Comparison of ENCODE assay signal across 21 mouse cellular contexts in the genomic region with DNA sequence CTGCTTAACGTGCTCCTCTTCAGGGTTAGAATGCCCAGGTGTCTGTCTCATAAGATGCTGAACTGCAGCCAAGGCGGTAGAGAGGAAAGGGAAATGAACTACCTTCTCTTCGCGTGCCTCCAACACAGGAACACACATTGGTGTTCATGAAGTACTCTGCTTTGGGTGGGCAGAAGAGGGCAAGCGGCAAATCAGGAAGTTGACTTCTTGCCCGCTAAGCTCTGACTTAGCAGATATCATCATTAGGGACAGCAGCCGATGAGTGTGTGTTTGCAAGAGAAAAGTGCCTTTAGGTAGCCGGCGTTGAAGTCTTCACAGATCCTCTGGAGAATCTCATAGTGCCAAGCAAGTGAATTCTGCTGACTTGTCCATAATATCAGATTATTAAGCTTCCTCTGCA.
"Had no signal": no experiment of that assay in that cellular context is flagged by ENCODE, and none has a peak within 500 bp of the region (broad histone marks: within the 10 kb centered on the region; RNA-seq: fewer than 3 reads in every experiment).

No protein-coding gene starts in this region.

- H3K27ac ChIP-seq: heart, embryonic 10.5 days; hindbrain, embryonic 13.5 days; hindbrain, embryonic 15.5 days; hindbrain, postnatal 0 days; kidney, embryonic 15.5 days; kidney, postnatal 0 days; limb, embryonic 13.5 days; limb, embryonic 15.5 days; liver, embryonic 12.5 days had no signal

- H3K4me3 ChIP-seq: heart, embryonic 10.5 days; heart, embryonic 12.5 days; hindbrain, embryonic 13.5 days; hindbrain, embryonic 15.5 days; kidney, embryonic 15.5 days; limb, embryonic 13.5 days; limb, embryonic 15.5 days; liver, embryonic 12.5 days had no signal

- H3K36me3 ChIP-seq: heart, embryonic 10.5 days; hindbrain, embryonic 13.5 days; hindbrain, embryonic 15.5 days; kidney, embryonic 15.5 days; limb, embryonic 13.5 days; limb, embryonic 15.5 days; liver, embryonic 12.5 days had no signal

- H3K9me3 ChIP-seq: heart, embryonic 10.5 days; hindbrain, embryonic 13.5 days; hindbrain, embryonic 15.5 days; kidney, embryonic 15.5 days; limb, embryonic 13.5 days; limb, embryonic 15.5 days; liver, embryonic 12.5 days had no signal

- H3K4me1 ChIP-seq: kidney, embryonic 15.5 days; liver, embryonic 12.5 days had no signal

- H3K9ac ChIP-seq: heart, embryonic 12.5 days; hindbrain, embryonic 13.5 days; hindbrain, embryonic 15.5 days; kidney, embryonic 15.5 days; limb, embryonic 13.5 days; limb, embryonic 15.5 days; liver, embryonic 12.5 days had no signal

- ATAC-seq: hindbrain, postnatal 0 days; intestine, embryonic 16.5 days; liver, embryonic 12.5 days had no signal

- H3K27me3 ChIP-seq: heart, embryonic 12.5 days; hindbrain, embryonic 13.5 days; hindbrain, embryonic 15.5 days; kidney, embryonic 15.5 days; limb, embryonic 13.5 days; limb, embryonic 15.5 days had no signal

- DNase-seq: gastrocnemius, postnatal 14 days; gastrocnemius, postnatal 36 days; heart, adult 11 months; kidney, adult 11 months; kidney, adult 2 months; kidney, adult 9 months; kidney, postnatal 14 days; kidney, postnatal 36 days; layer of hippocampus, adult 9-11 months; layer of hippocampus, postnatal 36 days had no signal
